ENCODE assay signal across 18 mouse cellular contexts in genomic region chr6:57605546-57606307, GRCm38 (mm10). TPM values are rescaled to one million over a fixed set of nuclear protein-coding genes. Genes with fewer than 3 reads are reported as not detected.
DNase-seq lines count a peak whose midpoint lies in the region; ATAC-seq and TF ChIP-seq lines count a peak whose summit lies in the region.
"Had no signal": no experiment of that assay in that cellular context is flagged by ENCODE, and none has a peak within 500 bp of the region (broad histone marks: within the 10 kb centered on the region; RNA-seq: fewer than 3 reads in every experiment).

No protein-coding gene starts in this region.

- no peak overlapping the region for H3K9ac ChIP-seq in hindbrain, embryonic 16.5 days (ENCODE audit: low read depth, low read length)
- no peak overlapping the region for H3K9ac ChIP-seq in liver, postnatal 0 days (replicated peaks)
- H3K9ac ChIP-seq: heart, embryonic 13.5 days; liver, embryonic 15.5 days; neural tube, embryonic 15.5 days had no signal

- no peak for ATAC-seq in hindbrain, embryonic 16.5 days
- no peak for ATAC-seq in liver, postnatal 0 days

- 89% methylated on average over 7 of the region's 7 CpGs for whole genome bisulfite sequencing in hindbrain, embryonic 16.5 days
- WGBS in liver, postnatal 0 days (ENCODE audit: insufficient replicate concordance), result 89% methylated on average over 7 of the region's 7 CpGs

- no peaks in the 10 kb centered on the region for H3K4me1 ChIP-seq in hindbrain, embryonic 16.5 days (ENCODE audit: control insufficient read depth, insufficient read depth, low read depth, low read length)
- no peaks in the 10 kb centered on the region for H3K4me1 ChIP-seq in liver, postnatal 0 days (ENCODE audit: insufficient read depth)
- H3K4me1 ChIP-seq: embryonic facial prominence, embryonic 10.5 days; heart, embryonic 13.5 days; liver, embryonic 15.5 days; neural tube, embryonic 15.5 days had no signal

- DNase-seq in frontal cortex, adult 2 months (ENCODE audit: extremely low spot score in 1 of 2, low spot score in 1 of 2), result peak; percentile 75 to 76
- DNase-seq in layer of hippocampus, adult 18-20 months (ENCODE audit: low spot score in 2 of 2), result peak; percentile 46 to 65
- DNase-seq in left cerebral cortex, adult 9 months (ENCODE audit: low spot score in 2 of 2), result peak; percentile 47 to 77
- peak; percentile 45 for DNase-seq in right cerebral cortex, postnatal 14 days
- no peak for DNase-seq in adrenal gland, adult (ENCODE audit: inconsistent age in 2 of 2, low spot score in 1 of 2)
- no peak for DNase-seq in liver, postnatal 0 days
- DNase-seq in urinary bladder, postnatal 4 days (ENCODE audit: low spot score in 2 of 2), result no peak
- DNase-seq: cerebellum, adult 11-12 months; kidney, adult 9 months; lung, postnatal 10 days; midbrain, embryonic 14.5 days; thymus, postnatal 4 days had no signal

- no peaks in the 10 kb centered on the region for H3K27me3 ChIP-seq in hindbrain, embryonic 16.5 days (replicated peaks; ENCODE audit: control insufficient read depth, insufficient read depth, low read length)
- no peaks in the 10 kb centered on the region for H3K27me3 ChIP-seq in liver, postnatal 0 days (ENCODE audit: insufficient read depth, low read length)
- H3K27me3 ChIP-seq: heart, embryonic 13.5 days; liver, embryonic 15.5 days; neural tube, embryonic 15.5 days had no signal

- TF ChIP-seq EP300 in liver, postnatal 0 days (IDR thresholded peaks at IDR 0.05; ENCODE audit: low read depth), result no peak

- no peaks in the 10 kb centered on the region for H3K9me3 ChIP-seq in hindbrain, embryonic 16.5 days (ENCODE audit: control insufficient read depth, low read length)
- no peaks in the 10 kb centered on the region for H3K9me3 ChIP-seq in liver, postnatal 0 days (ENCODE audit: low read length)
- H3K9me3 ChIP-seq: embryonic facial prominence, embryonic 10.5 days; heart, embryonic 13.5 days; liver, embryonic 15.5 days; neural tube, embryonic 15.5 days had no signal

- H3K27ac ChIP-seq in hindbrain, embryonic 16.5 days (ENCODE audit: low read depth, low read length), result no peak overlapping the region
- H3K27ac ChIP-seq in liver, postnatal 0 days (ENCODE audit: low read depth), result no peak overlapping the region
- H3K27ac ChIP-seq: embryonic facial prominence, embryonic 10.5 days; heart, embryonic 13.5 days; liver, embryonic 15.5 days; neural tube, embryonic 15.5 days had no signal

- no peak overlapping the region for H3K4me2 ChIP-seq in hindbrain, embryonic 16.5 days (ENCODE audit: low read length)
- no peak overlapping the region for H3K4me2 ChIP-seq in liver, postnatal 0 days (ENCODE audit: low read depth, low read length)
- H3K4me2 ChIP-seq: heart, embryonic 13.5 days; liver, embryonic 15.5 days; neural tube, embryonic 15.5 days had no signal

- H3K36me3 ChIP-seq in hindbrain, embryonic 16.5 days (ENCODE audit: control insufficient read depth, insufficient read depth, low read length), result no peaks in the 10 kb centered on the region
- H3K36me3 ChIP-seq in liver, postnatal 0 days (replicated peaks; ENCODE audit: insufficient read depth, low read length), result peaks cover 29% of the 10 kb centered on the region
- H3K36me3 ChIP-seq: embryonic facial prominence, embryonic 10.5 days; neural tube, embryonic 15.5 days had no signal

- TF ChIP-seq CTCF in liver, postnatal 0 days (IDR thresholded peaks at IDR 0.05; ENCODE audit: low read depth), result no peak

- H3K4me3 ChIP-seq in hindbrain, embryonic 16.5 days (ENCODE audit: low read length), result no peak overlapping the region
- no peak overlapping the region for H3K4me3 ChIP-seq in liver, postnatal 0 days (ENCODE audit: low read depth, low read length)
- H3K4me3 ChIP-seq: embryonic facial prominence, embryonic 10.5 days; heart, embryonic 13.5 days; liver, embryonic 15.5 days; myocyte; neural tube, embryonic 15.5 days had no signal

RNA-seq across cellular contexts. Expression of gene Herc6, which starts 24.9 kb away (rescaled TPM):
- 6.8 and 8.1 TPM in 2 replicates for polyA plus RNA-seq in frontal cortex, adult 2 months (2012; rRNA removed)
- 1 to 10 TPM; 7.6 TPM for total RNA-seq in layer of hippocampus, adult 18-20 months (2021)
- polyA plus RNA-seq in hindbrain, embryonic 16.5 days (2015; fragmentation: Nextera tagmentation; extraction: Ambion mirVana), result 1.1 and 1.6 TPM in 2 replicates
- polyA plus RNA-seq in liver, postnatal 0 days (2015; fragmentation: Nextera tagmentation; extraction: Ambion mirVana), result 5.0 and 5.5 TPM in 2 replicates

Comparison
In these comparisons a context has a peak if more than half of its experiments do, and no peak if none do; other contexts are left out.
1. DNase-seq: peak in frontal cortex, adult 2 months (2 of 2), layer of hippocampus, adult 18-20 months (2 of 2), left cerebral cortex, adult 9 months (2 of 2) and right cerebral cortex, postnatal 14 days (single experiment); none in adrenal gland, adult (0 of 2), liver, postnatal 0 days (single experiment) and urinary bladder, postnatal 4 days (0 of 2).